Mouse (Mus musculus) kidney, postnatal 25 days (tissue): ENCODE measurements at regions not wholly inside any gene's neighbourhood (a gene's known extent, or its start where the extent isn't known, plus 50 kb on each side); places are given as distances from the start of the nearest gene placed in this dataset.

Source experiments
- DNase-seq, 2 experiments: peaks; one replicate each; pipeline ENCODE4 v3.0.0; 2021; ENCODE audit warnings: mixed read lengths in 2 of 2

DNA sequence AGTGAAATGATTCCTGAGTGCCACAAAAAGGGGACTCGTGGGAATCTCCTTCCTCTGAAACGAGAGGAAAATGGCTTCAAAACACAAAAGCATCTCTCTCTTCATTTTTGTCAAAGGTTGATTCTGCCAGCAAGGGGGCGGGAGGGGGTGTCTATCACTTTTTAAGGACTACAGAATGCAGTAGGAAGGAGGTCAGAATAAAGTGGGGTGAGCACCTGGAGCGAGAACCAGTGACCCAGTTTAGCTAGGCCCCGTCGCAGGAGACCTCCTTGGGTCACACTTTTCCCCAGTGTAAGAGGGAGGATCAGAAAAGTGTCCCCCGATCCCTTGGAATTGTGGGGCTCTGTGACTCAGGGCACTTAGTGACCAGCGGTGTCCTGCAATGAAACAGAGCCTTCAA is 133.1 kb downstream of the Tgfb2 start:
- no peak for DNase-seq

DNA sequence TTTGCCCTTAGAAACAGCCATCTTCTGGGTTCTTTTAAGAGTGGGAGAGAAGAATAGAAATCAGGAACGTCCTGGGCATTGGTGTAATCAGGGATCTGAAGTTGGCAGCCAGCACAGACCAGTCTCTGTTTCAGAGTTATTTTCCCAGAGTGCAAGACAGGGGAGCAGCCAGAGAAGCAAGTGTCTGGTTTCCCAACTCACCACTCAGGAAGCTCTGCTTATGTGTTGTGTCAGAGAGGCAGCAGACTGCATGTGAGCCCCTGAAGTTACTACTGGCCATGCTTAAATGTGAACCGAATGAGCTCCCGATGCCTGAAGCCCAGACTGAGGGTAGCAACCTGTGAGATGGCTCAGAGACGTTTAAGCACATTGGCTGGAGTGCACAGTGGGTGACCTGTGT is 133.7 kb downstream of the Tgfb2 start:
- no peak for DNase-seq

DNA sequence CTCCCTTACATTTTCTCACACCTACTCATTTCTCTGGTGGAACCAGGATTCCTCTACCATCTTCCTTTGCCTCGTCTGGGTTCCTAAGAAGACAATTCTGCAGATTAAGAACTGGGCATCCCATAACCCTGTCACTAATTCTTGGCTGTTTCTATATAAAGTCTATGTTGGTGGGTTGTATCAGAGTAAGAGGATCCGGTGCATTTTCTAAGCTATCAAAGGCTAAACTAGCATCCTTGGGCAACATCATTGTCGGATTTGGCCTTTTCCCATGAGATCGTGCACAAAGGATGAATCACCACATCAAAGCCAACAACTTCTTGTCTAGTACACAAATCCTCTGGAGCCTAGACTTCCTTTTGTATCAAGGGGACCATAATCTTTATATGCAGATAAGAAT is 137.3 kb downstream of the Tgfb2 start:
- no peak for DNase-seq

- DNase-seq = no peak
These were observed 137.7 kb downstream of the Tgfb2 start for GRCm38 (mm10) chr1:186568076-186568475.

GRCm38 (mm10) chr1:186567136-186567826 is 138.5 kb downstream of the Tgfb2 start:
- DNase-seq = no peak

DNA sequence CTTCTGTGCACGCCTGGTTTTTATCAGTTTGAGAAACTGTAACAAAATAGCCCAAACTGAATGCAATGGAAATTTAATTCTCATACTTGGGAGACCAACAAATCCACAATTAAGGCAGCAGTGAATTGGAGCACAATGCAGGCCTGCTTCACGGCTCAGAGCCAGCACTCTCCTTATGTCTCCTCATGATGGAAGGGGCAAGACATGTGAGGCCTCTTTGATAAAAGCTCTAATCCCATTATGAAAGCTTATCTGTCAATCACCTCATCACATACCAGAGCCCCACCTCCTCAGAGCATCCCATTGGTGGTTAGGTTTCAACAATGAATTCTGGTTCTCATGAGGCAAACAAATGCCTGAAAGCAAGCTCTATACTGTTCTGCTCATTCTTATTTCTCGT is 143.8 kb downstream of the Tgfb2 start:
- no peak for DNase-seq

GRCm38 (mm10) chr1:186555441-186555975 is 150.3 kb downstream of the Tgfb2 start:
- peak in 1 of 2 experiments; percentile 36 for DNase-seq

- DNase-seq = no peak
These were observed 151.2 kb downstream of the Tgfb2 start for GRCm38 (mm10) chr1:186554520-186555010.

DNA sequence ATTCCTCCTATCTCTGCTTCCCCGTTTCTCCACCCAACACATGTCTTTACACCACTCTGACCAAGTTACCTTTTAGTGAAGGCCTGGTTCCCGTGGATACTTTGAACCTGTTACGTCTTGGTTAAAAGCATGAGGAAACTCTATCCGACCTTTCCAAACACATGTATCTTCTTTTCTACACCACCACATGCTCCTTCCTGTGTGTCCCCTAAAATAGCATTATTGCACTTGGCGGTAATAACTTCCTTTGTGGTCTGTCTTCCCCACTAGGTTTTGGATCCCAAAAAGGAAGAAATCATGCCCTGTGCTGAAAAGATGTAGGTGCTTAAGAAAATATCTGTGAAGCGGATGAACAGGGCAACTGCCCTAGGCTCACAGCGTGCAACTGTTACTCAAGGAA is 153.1 kb downstream of the Tgfb2 start:
- DNase-seq = no peak

DNA sequence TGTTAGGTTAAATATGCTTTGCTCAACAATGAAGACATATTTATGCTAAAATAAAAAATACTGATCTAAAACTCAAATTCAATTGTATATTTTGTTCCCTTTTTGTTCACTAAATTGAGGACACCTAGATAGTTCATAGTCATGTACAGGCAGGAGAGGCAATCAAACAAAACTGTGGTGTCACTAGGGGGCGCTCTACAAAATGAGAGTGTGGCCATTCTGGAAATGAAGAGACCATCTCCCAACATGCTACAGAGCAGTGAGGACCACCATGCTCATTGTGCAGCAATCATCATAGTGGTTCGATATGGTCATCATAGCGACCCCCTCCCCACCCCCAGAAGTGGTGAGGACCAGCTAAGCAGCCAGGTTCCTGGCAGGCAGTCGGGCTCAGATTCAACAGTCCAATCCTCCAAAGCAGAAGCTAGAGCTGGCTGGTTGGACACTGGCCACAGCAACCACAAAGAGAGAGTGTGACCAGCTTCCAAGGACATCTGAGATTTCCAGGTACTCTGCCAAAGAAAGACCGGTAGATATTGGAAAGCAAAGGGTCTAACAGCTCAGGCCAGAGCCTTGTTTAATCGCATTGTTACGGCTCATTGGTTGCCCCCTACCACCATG is 155.4 kb downstream of the Tgfb2 start:
- peak; percentile 37 to 40 for DNase-seq

DNA sequence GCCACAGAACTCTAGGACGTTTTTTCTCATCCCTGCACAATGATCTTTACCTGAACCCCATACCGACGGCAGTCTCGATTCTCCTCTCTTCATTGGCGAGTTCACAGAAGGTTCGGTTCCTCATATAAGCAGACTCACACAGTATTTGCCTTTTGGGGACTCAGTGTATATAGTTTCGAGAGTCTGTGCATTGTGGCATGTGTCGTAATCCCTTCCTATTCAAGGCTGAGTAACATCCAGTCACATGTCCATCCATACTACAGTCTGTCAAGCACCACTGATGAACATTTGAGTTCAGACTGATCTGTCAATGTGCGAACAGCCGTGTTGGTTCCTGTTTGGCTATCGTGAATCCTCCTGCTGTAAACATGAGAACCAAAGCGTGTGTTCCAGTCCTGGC is 156.6 kb downstream of the Tgfb2 start:
- no peak for DNase-seq

GRCm38 (mm10) chr1:186546386-186547185 is 159.2 kb downstream of the Tgfb2 start:
- no peak for DNase-seq

DNA sequence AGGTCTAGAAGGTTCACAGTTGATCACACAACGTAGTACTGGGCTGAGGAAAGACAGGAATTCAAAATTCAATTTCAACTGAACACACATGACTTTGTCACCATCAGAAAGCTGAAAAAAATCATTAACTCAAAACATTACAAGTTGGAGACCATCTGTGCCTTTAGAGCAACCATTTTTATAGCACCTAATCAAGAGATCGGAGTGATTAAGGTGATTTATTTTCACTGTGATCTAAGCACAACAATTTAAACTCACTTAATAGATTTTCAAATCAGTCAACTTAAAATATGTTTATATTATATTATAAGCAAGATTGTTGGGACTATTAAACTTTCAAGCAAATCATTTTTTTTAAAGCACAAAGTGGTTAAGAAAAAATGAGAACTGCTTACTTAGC is 165.7 kb downstream of the Tgfb2 start:
- DNase-seq = no peak

- no peak for DNase-seq
These were observed 167.6 kb downstream of the Tgfb2 start for GRCm38 (mm10) chr1:186538233-186538632.

DNA sequence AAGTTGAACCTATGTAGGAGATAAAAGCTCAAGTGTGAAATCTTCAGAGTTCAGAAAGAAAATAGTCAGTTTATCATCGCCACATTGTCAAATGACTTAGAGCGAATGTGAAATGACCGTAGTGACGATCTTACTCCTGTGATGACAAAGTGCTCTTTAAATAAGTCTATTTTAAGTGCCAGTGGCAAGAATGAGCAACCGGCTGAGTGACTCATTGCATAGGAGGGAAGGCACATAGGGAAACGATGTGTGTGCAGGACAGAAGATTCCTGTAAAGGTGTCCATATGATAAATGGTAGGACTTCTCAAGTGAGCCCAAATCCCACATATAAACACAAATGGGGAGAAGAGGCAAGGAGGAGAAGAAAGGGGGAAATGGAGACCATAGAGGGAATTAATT is 189.8 kb downstream of the Tgfb2 start:
- DNase-seq = no peak

GRCm38 (mm10) chr1:186515071-186515470 is 190.7 kb downstream of the Tgfb2 start:
- no peak for DNase-seq

DNA sequence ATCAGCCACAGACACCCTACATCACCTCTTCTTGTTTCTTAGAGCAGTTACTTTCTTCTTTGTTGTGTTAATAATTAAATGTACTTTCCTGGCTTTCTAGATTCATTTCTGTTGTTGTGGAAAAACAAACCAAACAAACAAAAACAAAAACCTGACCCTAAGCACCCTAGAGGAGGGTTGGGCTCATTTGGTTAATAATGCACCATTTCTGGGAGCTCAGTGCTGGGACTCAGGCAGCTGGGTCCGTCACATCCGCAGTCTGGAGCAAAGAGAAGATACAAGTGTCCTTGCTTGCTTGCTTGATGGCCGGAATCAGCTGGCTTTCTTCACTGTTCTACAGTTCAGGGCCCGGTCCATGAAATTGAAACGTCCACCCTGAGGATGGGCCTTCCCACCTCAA is 191.9 kb downstream of the Tgfb2 start:
- no peak for DNase-seq

GRCm38 (mm10) chr1:186510531-186510930 is 195.3 kb downstream of the Tgfb2 start:
- DNase-seq = no peak

DNA sequence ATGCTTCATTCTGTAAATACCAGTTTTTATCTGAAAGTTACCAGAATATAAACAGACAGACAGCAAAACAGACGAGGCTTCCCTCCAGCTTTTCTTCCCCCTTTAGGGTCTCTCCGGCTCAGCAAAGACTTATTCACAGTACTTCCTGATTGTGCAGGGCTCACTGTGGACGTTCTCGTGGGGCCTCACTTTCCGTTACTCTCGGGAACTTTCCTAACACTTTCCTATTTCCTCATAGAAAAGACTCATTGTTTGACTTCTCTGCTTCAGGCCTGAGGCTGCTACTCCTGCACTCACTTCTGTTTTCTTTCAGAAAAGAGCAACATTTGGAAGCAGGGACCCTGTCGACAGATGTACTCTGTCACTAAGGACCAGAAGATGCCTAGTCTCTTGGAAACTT is 197.4 kb downstream of the Tgfb2 start:
- no peak for DNase-seq

- no peak for DNase-seq
These were observed 197.8 kb downstream of the Tgfb2 start for GRCm38 (mm10) chr1:186507956-186508355.

DNA sequence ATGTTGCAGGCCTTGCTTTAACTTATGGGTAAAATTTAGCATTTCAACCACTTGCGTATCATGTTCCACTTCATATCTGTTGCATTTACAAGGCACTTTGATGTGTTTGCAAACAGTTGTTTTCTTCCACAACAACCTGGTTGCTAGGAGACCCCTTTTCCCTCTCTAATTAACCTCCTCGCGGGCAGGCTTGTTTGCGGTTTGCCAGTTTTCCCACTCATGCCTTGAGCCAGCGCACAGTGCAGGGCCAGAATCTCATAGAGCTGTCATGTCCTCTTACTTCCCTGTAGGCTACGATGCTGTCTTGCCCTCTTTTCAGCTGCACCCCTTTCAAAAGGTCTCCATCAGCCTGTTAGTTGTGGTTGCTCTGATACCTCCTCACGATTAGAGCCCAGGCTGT is 199.3 kb downstream of the Tgfb2 start:
- no peak for DNase-seq

DNA sequence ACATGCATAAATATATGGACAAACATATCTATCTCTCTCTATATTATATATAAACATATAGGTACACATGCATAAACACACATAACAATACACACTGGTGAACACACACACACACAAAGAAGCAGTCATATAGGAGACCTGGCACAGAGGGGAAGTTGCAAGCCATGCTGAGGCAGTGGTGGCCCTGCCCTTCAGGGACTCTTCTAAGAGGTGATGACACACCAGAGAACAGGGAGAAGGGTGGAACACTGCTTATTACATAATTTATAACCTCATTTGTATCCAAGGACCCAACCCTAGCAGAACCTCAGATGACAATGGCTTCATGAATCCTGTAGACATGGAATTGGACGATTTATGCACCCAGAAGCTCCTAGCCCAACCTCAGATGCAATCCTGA is 199.9 kb downstream of the Tgfb2 start:
- no peak for DNase-seq

DNA sequence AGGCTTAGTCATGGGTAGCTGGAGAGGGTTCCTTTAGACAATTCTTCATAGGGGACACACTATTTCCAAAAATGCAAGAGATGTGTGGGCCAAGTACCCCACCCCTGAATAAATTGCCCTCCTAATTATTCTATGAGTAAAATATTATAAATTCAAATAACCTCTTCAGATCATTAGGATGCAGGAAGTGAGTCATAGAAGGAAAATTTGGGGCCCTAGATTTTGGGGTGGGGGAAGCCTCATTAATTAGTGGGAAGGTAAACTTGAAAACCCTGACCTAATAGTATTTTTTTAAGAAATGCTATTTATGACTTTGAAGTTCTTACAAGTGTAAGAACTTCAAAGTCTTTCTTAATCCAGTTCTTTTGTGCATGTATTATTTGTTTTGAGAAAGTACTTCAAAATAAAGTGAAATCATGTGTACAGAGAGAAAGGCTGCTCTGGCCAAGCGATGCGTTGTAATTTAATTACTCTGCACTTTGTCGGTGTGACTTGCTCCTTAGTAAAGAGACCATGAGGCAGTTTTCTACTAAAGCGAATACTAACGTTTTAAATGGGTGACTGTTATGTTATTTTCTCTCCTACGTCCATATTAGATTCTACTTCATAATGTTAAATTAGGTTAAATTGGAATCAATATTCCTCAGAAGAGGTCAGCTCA is 200.6 kb downstream of the Tgfb2 start:
- DNase-seq = no peak
